Mouse (Mus musculus) erythroid progenitor cell, adult 5-6 weeks (primary cell): ENCODE results near the gene Ank2. TPM values are rescaled to one million over a fixed set of nuclear protein-coding genes. Genes with fewer than 3 reads are reported as not detected.

Source experiments
- ATAC-seq: replicated peaks from 2 replicates; pipeline ENCODE4 v1.8.0; 2016; ENCODE audit warnings: moderate number of reproducible peaks, mild to moderate bottlenecking, moderate TSS enrichment, inconsistent platforms; ENCODE audit not compliant: poor library complexity, low FRiP score, severe bottlenecking
- total RNA-seq, 2 experiments: library from RNA; stranded (forward) in 1 of 2; stranded (reverse) in 1 of 2; fragments of 150-400 nt in 1 of 2; fragments of 186-747, 209-891 nt in 1 of 2; gene quantifications; 2 replicates each; pipeline versions ENCODE4 v1.2.3 to v1.2.4; 2015 to 2017; ENCODE audit warnings: low replicate concordance in 2 of 2

The Ank2 gene
- total RNA-seq, 2 experiments from 2014 or later, result 1.2 TPM; not detected in 1

DNA sequence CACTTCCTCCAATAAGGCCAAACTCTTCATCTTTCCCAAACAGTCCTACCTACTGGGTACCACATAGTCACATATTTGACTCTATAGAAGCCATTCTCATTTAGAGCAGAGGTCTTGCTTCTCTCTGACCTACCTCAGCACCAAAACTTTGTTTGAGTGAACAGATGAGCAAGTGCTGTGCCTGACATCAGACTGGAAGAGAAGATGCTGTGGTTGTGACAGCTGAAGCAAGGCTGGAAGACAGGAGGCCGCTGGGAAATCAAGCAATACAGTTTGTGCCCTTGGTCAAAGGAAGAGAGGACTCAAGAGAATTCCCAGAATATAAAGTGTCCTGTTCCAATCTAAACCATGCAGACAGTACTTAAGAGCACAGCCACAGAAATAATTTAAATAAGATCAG, 402.0 kb downstream of the Ank2 start:
- no peak for ATAC-seq

DNA sequence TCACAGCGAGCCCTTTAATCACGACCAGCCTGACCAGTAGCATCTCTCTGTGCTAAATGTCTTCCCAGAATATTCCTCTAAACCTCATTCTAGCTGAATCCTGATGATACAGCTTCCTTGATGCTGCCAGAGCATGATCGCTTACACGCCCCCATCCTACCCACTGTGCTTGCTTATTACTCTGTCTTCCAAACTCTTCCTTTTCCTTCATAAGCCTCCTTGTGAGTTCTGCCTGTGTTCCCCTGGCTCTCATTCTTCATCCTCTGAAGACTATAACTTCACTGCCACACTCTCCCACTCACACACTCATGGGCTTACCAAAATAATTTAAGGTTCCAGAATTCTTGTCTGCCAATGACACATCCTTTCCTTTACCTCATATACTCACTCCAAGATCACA, 405.5 kb downstream of the Ank2 start:
- ATAC-seq, result no peak

DNA sequence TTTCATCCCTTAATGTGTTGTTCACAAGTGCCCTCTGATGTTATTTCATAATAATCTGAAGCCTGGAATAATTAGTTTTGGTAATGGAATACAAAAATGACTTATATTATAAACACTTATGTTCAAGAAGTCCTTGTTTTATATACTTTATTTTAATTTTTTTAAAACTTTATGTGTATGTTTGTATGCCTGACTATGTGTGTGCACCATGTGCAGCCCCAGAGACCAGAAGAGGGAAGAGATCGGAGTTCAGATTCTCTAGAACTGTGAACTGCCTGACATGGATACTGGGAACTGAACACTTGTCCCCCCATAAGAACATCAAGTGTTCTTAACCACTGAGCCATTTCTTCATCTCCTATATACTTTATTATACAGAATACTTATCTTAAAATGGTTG, 411.6 kb downstream of the Ank2 start:
- no peak for ATAC-seq

DNA sequence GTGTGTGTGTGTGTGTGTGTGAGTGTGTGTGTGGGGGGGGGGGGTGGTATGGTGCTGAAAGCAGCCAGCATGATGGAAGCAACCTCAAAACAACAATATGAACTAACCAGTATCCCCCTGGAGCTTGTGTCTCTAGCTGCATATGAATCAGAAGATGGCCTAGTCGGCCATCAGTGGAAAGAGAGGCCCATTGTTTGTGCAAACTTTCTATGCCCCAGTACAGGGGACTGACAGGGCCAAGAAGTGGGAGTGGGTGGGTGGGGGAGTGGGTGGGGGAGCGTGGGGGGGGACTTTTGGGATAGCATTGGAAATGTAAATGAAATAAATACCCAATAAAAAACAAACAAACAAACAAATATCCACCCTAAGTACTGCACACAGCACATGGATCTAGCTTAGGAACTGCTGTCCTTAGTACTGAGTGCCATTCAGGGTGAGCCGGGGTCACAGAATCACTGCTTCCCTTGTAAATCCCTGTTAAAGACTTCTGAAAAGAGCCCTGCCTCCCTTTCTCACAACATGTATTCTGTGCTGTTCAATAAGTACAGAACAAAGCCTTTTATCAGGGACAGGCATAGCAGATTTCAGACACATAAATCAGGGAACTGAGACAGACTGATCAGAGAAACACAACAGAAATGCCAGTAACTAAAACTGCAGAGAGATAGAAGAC, 412.2 kb downstream of the Ank2 start:
- ATAC-seq, result no peak

DNA sequence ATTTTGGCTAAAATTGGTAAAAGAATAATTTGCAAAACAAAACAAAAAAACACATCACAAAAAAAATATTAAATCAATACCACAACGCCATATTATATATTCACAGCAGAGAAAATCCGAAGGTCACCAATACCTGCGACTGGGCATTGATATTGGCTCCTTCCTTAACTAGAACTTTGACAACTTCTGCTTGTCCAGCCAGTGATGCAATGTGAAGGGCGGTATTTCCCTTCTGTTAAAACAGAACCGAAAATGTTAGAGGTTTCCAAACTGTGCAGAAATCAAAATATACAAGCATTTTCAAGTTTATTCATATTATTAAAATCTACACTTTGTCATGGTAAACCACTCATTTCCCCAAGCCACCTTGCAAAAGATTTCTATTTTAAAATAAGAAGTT, 421.8 kb downstream of the Ank2 start:
- ATAC-seq, result no peak

DNA sequence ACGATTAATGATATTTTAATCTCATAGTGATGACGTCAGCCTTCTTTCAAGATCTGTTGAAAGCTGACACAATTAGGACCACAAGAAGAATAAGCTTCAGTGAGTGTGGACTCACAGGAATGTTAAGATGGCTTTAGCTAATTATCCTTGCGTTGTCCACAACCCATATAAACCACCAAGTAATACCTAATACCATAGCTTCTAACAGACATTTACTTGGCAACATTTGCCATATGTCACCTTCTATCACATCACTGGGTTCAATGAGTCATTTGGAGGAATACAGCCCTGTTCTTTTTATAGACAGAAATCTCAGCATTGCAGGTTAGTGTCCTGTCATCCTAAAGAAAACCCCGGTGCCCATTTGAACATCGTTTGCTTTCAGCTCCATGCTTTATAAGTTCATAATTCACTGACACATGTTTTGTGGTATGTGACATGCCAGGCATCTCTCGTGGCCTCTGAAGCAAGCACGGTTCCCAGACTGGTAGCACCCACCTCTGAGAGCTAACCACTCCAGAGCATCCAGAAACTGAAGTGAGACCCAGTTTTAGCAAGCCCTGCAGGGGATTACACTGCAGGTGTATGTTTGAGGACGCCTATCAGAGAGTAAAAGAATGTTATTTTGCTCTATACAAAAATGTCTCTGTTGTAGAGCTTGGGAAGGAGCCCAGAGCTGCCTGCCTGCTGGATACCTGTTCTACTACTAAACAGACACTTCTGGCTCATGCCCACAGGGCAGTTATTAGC, 423.4 kb downstream of the Ank2 start:
- no peak for ATAC-seq

DNA sequence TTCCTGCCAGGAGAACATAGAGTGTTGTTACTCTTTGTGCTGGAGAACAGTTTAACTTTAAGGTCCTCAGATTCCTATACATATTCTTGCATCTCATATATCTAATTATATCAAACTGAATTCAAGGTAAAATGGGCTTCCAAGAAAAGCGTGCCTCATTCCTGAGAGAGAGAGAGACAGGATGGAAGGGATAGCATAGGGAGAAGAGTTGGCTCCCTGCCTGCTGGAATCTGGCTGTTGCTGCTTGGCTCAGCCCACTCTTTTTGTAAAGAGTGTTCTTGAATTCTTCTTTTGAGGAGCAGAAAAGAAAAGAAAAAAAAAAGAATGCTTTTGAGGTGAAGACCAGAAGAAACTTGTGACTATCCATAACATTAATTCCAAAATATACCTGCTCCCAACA, 427.7 kb downstream of the Ank2 start:
- ATAC-seq, result no peak

DNA sequence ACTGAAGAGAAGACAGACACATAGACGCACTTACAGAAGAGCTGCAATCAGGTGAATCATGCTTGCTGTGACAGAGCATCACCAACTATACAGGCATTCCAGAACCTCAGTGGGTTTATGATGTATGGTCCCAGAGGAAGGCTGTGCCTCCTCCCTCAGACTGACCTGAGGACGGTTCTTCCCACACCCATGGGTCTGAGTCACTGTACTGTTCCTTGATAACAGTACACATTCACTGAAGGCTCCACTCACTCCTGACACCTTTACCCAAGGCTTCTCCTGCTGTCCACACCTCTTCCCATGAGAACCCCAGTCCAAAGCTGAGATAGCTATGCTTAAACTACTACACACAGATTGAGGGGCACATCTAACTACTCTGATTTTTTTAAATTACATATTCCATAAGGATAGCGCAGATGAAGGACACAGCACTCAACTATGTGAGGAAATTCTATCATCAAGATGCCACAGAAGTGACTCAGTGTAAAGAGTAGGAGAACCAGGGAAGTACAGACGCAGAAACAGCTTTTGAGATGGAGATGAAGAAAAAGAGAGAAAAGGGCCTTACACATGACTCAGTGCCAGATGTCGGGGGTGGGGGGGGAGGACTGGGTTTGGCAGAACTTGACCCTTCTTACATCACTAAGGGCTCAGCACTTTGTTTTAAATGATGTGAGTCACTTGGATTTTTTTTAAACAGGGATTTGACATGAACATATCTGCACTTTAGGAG, 435.3 kb downstream of the Ank2 start:
- ATAC-seq, result no peak

DNA sequence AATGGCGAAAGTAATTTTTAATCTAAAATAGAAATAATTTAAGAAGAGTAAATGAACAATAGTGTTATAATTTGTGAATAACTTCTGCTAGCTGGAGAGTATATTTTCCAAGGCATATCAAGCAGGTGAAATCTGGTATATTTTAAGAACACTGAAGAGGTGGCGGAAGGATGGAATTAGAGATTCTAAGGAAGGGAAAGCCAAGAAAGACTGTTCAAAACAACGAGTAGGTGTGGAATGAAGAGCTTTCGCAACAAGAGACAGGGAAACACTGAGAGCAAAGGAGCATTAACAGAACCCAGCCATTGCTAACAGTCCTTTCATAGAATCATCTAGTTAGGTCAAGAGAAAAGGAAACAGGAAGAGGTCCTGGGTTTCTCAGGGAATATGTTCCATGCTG, 439.5 kb downstream of the Ank2 start:
- ATAC-seq, result no peak

DNA sequence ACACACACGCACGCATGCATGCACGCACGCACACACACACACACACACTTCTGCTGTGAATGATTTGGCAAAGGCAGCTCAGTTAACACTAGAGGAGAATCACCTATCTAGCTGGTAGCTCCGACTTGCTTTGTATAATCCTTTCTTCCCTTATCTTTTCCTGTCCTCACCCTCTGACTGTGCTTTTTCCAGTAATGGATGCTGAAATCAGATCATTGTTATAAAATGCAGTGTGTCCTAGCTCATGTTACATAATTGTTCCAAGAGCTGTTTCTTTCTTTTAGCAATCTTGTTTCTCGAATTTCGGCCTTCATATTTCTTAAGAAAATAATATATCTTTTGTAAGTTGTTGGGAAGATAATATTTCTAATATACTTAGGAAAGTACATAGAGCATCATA, 457.9 kb downstream of the Ank2 start:
- no peak for ATAC-seq

DNA sequence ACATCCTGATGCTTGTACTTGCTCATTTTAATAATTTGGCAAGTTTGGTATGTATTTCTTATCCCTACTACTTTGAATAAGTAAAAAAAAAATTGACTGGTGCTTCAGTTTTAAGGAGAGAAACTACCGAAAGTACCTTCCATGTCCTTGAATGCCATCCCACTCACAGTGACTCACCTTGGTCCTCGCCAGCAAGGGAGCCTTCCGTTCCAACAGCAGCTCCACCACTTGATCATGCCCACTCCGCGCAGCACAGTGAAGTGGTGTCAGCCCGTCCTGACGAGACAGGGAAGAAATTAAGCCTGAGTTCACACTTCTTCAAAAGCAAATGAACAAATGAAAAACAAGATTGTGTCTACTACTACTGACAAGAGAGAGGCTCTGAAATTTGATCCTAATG, 460.6 kb downstream of the Ank2 start:
- no peak for ATAC-seq

DNA sequence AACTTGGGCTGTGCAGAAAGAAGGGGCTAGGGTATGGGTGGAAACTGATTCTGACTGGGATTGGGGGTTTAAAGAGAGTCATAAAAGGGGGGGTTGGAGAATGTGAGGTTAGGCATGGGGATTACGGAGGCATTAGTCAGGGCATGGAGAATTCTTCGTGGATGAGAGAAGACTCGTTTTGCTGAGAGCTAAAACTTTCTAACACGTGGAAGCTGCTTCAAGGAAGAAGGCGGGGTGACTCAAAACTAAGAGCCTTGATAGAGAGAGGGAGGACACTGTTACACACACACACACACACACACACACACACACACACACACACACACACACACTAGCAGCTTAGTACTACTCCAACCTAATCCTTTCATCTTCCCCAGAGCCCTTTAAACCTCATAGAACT, 463.0 kb downstream of the Ank2 start:
- ATAC-seq, result no peak

DNA sequence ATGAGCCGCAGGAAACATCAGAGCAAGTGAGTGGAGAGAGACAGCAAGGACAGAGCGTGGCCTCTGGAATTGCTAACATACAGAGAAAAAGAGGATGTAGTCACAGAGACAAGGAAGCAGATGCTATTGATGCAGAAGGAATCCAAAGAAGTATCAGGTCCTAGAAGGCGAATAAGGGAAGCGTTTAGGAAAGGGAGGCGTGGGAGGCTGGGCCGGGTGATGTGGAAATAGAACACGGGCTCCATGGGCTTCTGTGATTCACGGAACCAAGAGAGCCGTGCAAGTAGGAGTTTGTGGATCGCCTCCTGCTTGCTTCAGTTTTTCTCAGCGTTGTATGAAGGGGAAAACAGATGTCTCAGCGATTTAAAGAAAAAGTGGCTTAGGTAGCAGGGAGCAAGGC, 463.6 kb downstream of the Ank2 start:
- no peak for ATAC-seq

DNA sequence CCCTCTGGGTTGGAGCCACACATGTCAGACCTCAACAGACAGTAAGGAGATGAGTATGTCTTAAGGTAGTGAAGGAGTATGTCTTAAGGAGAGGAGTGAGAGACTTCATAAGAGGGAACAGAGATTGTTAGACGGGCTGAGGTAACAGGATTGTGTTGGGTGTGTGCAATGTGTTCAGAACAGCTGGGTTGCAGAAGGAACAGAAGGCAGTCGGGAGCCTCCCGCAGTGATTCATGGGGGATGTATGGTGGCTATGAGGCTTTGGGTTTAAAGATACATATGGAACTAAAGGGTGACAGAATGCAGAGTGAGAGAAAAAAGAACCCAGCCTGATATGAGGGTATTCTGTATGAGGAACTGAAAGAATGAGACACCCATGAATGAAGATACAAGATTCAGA, 464.2 kb downstream of the Ank2 start:
- ATAC-seq, result no peak

DNA sequence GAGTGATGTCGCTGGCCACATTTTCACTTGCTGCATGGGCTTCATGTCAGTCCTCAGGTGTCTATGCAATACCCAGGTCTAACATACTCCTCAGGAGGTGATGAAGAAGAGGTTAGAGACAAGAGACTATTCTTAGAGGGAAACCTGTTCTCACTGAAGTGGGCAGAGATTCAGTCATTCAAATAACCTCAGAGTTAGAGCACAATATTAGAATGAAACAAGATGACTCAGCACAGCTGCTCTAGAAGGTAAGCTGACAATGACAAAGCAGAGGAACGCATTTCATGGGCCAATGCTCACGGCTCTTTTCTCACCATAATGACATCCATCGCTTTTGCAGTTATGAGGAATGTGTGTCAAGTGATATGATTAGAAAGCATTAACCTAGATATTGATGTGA, 475.2 kb downstream of the Ank2 start:
- ATAC-seq, result no peak

DNA sequence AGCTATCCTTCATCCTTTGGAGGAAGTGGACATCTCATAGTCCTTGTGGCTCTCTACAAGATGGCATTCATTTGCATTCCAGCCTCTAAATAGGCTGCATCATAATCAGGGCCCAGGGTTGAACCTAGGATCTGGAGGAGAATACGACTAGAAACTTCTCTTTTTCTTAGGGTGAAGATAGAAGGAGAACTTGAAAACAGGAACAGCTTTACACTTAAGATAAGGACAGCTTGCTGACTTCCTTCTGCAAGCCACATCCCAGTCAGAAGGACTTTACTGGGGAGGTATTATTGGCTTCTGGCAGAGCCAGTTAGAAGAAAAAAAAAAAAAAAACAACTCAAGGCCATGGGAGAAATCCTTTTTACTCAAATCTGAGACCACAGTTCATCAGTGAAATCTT, 479.0 kb downstream of the Ank2 start:
- ATAC-seq, result no peak

DNA sequence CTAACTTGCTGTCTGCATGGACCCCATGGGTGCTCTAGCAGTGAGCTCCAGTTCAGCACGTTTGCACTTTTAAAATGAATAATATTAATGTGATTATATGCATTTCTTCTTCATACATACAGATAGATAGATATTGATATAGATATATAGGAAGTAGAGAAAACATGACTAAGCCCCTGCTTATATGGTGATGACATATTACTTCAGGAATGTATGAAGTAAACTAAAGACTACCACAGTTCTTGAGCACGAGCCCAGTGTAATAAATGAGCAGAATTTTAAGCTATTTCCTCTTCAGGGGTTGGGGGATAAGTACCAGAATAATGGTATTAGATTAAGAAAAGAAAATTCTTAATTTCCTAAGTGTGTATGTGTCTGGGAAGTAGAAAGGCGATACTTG, 479.4 kb downstream of the Ank2 start:
- ATAC-seq, result no peak

DNA sequence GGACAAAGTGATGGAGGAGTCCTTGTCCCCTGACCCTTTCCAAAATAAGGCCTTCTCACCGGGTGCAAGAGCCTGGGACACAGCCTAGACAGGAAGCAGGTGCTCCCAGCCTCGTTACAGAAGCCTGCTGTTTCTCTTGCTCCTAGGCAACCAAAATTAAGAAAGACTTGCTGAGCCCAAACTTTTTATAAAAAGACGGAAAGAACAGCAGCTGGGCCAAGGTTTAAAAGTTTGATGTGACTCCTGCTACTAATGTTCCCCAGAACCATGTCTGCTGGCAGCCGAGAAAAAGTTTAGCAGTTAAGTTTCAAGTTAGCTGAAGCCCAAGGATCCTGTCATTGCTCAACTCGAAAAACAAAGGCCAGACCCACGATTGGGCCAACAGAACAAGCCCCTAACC, 480.0 kb downstream of the Ank2 start:
- no peak for ATAC-seq

DNA sequence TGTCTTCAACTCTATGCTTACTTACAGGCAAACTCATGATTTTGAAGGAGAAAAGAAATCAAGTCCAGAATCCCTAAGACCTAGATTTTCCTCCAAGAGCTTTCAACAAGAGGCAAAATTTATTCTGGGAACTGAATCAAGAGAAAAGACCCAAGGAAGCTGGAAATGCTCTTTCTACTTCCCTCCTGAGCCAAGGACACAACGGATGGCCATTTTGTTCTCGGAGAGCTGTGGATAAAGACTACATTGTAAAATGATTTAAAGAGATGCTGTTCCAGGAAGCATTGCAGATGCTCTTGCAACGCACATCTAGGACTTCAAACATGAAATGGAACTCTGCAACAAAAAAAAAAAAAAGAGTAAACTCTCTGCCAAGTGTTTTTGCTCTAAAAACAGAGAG, 481.6 kb downstream of the Ank2 start:
- ATAC-seq, result no peak

DNA sequence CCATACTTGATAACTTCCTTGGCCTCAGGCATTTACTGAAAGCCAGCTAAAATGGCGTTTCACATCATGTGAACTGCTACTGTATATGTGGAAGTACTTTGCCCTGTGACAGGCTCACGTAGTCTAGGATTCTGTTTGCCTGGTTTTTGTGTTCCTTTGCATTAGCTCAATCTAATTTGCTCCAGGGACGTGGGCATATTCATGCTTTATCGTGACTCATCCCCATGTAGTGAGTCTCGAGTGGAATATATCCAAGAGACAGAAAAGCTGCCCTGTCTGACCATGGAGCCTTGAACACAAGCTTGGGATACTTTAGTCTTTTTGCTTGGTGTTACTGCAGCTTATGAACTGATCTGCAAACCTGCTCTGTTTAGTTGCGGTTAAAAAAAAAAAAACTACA, 483.6 kb downstream of the Ank2 start:
- ATAC-seq, result no peak

DNA sequence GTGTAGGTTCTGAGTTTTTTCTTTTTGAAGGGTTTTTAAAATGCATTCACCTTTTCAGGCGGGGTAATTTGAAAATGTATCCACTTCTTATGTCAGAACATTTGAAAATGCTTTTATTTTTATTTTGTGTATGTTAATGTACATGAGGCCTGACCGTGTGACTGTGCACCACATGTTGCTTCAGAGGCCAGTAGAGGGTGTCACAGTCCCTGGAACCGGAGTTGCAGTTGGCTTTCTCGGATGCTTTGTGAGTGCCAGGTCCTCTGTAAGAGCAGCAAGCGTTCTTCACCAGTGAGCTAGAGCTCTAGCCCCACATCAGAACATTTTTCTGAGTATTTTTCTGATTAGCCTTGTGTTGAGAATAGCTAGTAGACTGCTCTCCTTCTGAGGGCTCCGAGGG, 484.0 kb downstream of the Ank2 start:
- no peak for ATAC-seq
